Mouse (Mus musculus): Measurements from ENCODE around the gene Lrrc20. TPM values are rescaled to one million over a fixed set of nuclear protein-coding genes. Genes with fewer than 3 reads are reported as not detected.
A peak's percentile ranks its signal among the peaks of the same experiment; 100 is the strongest.
"Not testable (repeated sequence)": the region's sequence is repeated elsewhere in the genome, so short reads cannot be mapped to it uniquely, and the experiment has no call there.

The Lrrc20 gene
- total and polyA plus RNA-seq, 2 experiments from 2014 or later, result 9.7 to 19.6 TPM

DNA sequence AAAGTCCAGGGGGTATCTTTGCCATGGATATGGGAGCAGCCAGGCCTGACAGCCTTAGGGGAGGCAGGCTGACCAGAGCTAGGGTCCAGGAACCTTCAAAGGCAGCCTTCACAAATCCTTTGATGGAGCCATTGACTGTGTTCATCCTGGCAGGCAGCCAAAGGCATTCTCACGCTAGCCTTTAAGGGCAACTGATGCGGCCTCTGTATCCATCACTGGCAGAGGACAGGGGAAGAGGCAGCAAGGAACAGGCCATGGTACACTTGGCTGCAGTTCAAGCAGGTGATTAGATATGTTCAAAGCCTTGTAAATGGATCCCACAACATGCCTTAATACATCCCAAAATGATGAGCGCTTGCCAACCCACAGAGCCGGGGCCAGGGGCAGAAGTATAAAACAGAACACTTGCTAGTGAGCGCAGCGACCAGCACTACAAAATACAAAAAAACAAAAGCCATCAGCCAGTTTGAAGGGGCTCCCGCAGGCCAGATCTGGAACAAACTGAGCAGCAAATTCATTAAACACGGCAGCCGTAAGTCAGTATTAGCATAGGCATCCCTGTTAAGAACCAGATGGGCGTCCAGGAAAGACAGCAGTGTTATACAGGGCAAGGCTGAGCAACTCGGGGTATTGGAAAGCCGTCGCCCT, 100.6 kb downstream of the Lrrc20 start:
- H3K27ac ChIP-seq, result peak overlapping the region; percentile 51; the same call in 1 of the 2 replicates
- no peak overlapping the region for H3K4me3 ChIP-seq (ENCODE audit: low read length)
- no peaks in the 10 kb centered on the region for H3K36me3 ChIP-seq (ENCODE audit: insufficient read depth, low read length)
- ATAC-seq (peak; percentile 65), DNase-seq (ENCODE audit: low spot score) (peak; percentile 69)
- H3K9ac ChIP-seq (replicated peaks; ENCODE audit: low read length), result no peak overlapping the region
- WGBS, result 21% methylated on average over 13 of the region's 13 CpGs
- no peak for TF ChIP-seq CTCF (IDR thresholded peaks at IDR 0.05; ENCODE audit: low read depth)
- H3K4me2 ChIP-seq (ENCODE audit: low read depth, low read length), result no peak overlapping the region
- no peaks in the 10 kb centered on the region for H3K27me3 ChIP-seq (ENCODE audit: insufficient read depth, low read length)
- peaks cover 8% of the 10 kb centered on the region; the same call in 1 of the 2 replicates for H3K4me1 ChIP-seq (ENCODE audit: insufficient read depth, low read length)
- H3K9me3 ChIP-seq (ENCODE audit: low read length), result no peaks in the 10 kb centered on the region

DNA sequence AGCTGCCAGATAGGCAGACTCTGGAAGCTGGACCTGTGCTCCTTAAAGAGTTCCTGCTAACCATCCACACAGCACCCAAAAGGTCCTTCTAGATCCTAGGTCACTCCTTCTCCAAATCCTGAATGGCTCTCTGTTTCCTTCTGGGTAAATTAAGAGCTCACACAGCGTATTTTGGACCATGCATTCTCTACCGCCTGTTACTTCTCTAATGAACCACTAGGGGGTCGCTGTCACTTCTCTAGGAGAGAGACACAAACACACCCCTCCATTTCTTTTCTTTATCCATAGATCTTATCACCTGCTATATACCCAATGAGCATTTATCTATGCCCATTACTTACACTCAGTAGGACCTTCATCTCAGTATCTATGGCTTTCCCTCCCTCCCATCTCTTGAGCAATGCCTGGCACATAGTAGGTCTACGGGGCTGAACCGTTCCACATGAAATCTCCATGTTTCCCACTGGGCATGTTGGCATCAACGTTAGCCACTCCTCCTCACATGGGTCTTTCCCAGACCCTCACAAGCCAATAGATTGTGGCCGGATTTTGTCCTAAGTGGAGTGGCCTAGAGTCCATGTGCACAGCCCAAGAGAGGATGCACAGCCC, 111.7 kb downstream of the Lrrc20 start:
- no peak overlapping the region for H3K4me2 ChIP-seq (ENCODE audit: low read depth, low read length)
- H3K27ac ChIP-seq, result no peak overlapping the region
- 85% methylated on average over 7 of the region's 7 CpGs for WGBS
- H3K9ac ChIP-seq (replicated peaks; ENCODE audit: low read length), result no peak overlapping the region
- H3K4me3 ChIP-seq (ENCODE audit: low read length), result no peak overlapping the region
- peaks cover 7% of the 10 kb centered on the region for H3K4me1 ChIP-seq (ENCODE audit: insufficient read depth, low read length)
- H3K27me3 ChIP-seq (ENCODE audit: insufficient read depth, low read length), result no peaks in the 10 kb centered on the region
- ATAC-seq (no peak), DNase-seq (ENCODE audit: low spot score) (no peak)
- peak; percentile 26 for TF ChIP-seq CTCF (IDR thresholded peaks at IDR 0.05; ENCODE audit: low read depth)
- H3K36me3 ChIP-seq (ENCODE audit: insufficient read depth, low read length), result no peaks in the 10 kb centered on the region
- H3K9me3 ChIP-seq (ENCODE audit: low read length), result no peaks in the 10 kb centered on the region

DNA sequence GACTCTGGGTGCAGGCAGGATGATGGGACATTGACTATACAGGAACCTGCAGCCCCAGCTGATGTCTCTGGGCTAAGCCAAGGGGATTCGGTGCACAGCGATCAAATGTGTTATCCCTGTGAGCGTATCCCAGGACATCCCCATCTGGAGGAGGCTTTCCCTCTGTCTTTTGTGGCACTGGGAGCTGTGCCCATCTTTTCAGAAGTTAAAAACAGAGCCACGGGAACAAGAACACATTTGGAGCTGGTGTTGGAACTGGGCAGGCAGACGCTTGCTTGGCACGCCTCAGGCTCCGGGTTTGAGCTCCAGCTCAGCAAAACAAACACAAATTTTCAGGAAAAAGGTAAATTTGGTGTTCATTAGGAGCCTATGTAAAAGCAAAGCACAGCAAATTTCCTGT, 122.4 kb downstream of the Lrrc20 start:
- WGBS, result 47% methylated on average over 7 of the region's 7 CpGs
- ATAC-seq, result no peak

DNA sequence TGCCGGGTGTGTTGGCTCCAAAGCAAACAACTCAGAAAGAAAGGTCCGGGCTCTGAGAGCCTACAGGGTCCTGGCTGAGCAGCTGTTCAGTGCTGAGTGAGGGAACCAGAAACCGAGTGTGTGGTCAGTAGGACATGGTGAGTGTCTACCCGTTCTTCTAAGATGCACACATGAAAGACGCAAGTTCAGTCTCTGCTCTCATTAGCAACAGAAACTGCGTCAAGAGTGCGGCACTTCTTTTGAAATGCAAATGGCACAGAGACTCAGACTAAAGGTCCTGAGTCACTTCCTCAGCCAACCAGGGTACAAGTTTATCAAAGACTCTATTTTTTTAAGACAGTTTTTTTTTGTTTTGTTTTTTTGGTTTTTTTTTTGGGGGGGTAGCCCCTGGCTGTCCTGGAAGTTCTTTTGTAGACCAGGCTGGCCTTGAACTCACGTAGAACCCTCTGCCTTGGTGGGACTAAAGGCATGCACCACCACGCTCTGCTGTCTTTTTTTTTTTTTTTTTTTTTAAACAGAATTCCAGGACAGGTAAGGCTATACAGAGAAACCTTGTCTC, 124.0 kb downstream of the Lrrc20 start:
- DNase-seq (ENCODE audit: low spot score) (no peak), ATAC-seq (no peak)
- no peak overlapping the region for H3K4me3 ChIP-seq (ENCODE audit: low read length)
- no peak for TF ChIP-seq CTCF (IDR thresholded peaks at IDR 0.05; ENCODE audit: low read depth)
- 51% methylated on average over 9 of the region's 9 CpGs for WGBS
- no peaks in the 10 kb centered on the region for H3K4me1 ChIP-seq (ENCODE audit: insufficient read depth, low read length)
- H3K27me3 ChIP-seq (ENCODE audit: insufficient read depth, low read length), result 0 out of 2 replicates have a peak, but pooled peaks cover 3% of the 10 kb centered on the region
- no peaks in the 10 kb centered on the region for H3K36me3 ChIP-seq (ENCODE audit: insufficient read depth, low read length)
- no peak overlapping the region for H3K9ac ChIP-seq (replicated peaks; ENCODE audit: low read length)
- no peak overlapping the region for H3K4me2 ChIP-seq (ENCODE audit: low read depth, low read length)
- no peaks in the 10 kb centered on the region for H3K9me3 ChIP-seq (ENCODE audit: low read length)
- no peak overlapping the region for H3K27ac ChIP-seq

More for the DNA sequence above, 122.4 kb downstream of the Lrrc20 start:
- no peaks in the 10 kb centered on the region for H3K36me3 ChIP-seq (ENCODE audit: insufficient read depth, low read length)
- no peak for TF ChIP-seq CTCF (IDR thresholded peaks at IDR 0.05; ENCODE audit: low read depth)
- DNase-seq (ENCODE audit: low spot score), result peak; percentile 8
- H3K4me3 ChIP-seq (ENCODE audit: low read length), result no peak overlapping the region
- no peaks in the 10 kb centered on the region for H3K4me1 ChIP-seq (ENCODE audit: insufficient read depth, low read length)
- no peaks in the 10 kb centered on the region for H3K9me3 ChIP-seq (ENCODE audit: low read length)
- H3K9ac ChIP-seq (replicated peaks; ENCODE audit: low read length), result no peak overlapping the region
- no peak overlapping the region for H3K27ac ChIP-seq
- H3K4me2 ChIP-seq (ENCODE audit: low read depth, low read length), result no peak overlapping the region
- H3K27me3 ChIP-seq (ENCODE audit: insufficient read depth, low read length), result 0 out of 2 replicates have a peak, but pooled peaks cover 5% of the 10 kb centered on the region

DNA sequence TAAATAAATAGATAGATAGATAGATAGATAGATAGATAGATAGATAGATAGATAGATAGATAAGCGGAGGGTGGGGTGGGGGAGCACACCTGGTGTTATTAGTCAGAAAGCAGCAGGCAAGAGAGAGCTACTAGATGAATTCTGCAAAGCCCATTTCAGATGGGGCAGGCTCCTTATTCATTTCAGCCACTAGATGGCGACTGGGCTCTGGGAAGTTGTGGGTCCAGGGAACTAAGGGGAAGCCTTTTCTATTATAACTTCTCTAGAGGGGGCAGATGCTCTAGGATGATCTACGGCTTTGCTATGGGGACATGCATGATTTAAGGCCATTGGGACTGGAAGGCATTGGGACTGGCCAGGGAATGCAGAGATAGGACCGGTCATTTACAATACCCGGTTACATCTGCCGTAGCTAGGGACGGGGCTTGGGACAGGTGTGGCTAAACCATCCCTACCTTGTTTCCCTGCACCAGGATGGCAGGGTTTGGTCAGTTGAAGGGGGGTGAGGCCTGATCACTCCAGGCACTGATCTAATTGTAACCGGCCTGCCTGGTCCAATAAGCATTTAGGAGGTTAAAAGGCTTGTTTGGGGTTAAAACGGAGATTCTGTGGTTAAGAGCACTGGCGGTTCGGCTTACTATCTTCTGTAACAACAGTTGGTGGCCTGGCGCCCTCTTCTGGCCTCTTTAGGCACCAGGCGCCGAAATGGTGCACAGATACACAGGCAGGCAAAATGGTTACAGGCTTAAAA, 126.9 kb downstream of the Lrrc20 start:
- Histone ChIP-seq H3K4me3 (ENCODE audit: low read length) (no peak overlapping the region), H3K27me3 (ENCODE audit: insufficient read depth, low read length) (no peaks in the 10 kb centered on the region), H3K36me3 (ENCODE audit: insufficient read depth, low read length) (no peaks in the 10 kb centered on the region), H3K4me1 (ENCODE audit: insufficient read depth, low read length) (no peaks in the 10 kb centered on the region), H3K4me2 (ENCODE audit: low read depth, low read length) (peak overlapping the region; percentile 44), H3K27ac (no peak overlapping the region), H3K9me3 (ENCODE audit: low read length) (no peaks in the 10 kb centered on the region), H3K9ac (replicated peaks; ENCODE audit: low read length) (no peak overlapping the region)
- 12% methylated on average over 14 of the region's 14 CpGs for WGBS
- peak; percentile 82 for ATAC-seq
- DNase-seq (ENCODE audit: low spot score), result peak; percentile 92
- peak; percentile 84 for TF ChIP-seq CTCF (IDR thresholded peaks at IDR 0.05; ENCODE audit: low read depth)

DNA sequence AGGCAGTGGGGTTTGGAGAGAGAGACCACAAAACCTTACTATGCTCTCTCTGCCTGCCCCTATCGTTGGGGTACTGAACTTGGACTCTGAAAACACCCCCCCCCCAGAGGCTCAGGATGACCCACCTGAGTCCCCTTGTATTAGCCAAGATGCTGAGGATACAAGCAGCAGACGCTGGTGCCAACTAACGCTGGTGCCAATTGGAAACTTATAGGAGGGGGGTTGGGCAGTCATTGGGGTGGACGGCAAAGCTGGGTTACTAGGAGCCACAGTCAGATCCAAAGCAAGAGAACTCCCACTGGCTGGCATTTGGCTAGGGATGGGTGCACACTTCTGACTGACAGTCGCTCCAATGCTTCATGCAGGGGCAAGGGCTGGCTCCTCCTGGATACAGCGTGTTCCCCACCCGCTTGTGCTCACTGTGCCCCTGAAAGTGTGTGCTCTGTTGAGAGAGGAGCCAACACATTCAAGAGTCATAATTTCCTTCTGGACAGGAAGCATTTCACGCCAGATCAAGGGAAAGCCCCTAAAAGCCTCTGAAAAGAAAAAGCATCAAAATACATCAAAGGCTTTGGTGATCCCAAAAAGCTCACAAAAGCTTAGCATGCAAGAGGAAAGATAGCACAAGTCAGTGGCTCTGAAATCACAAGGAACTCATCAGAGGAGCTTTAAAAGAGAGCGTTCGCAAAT, 128.9 kb downstream of the Lrrc20 start:
- Histone ChIP-seq H3K9ac (replicated peaks; ENCODE audit: low read length) (no peak overlapping the region), H3K9me3 (ENCODE audit: low read length) (no peaks in the 10 kb centered on the region), H3K4me2 (ENCODE audit: low read depth, low read length) (no peak overlapping the region), H3K4me1 (ENCODE audit: insufficient read depth, low read length) (no peaks in the 10 kb centered on the region), H3K4me3 (ENCODE audit: low read length) (no peak overlapping the region), H3K27ac (no peak overlapping the region), H3K27me3 (ENCODE audit: insufficient read depth, low read length) (no peaks in the 10 kb centered on the region), H3K36me3 (ENCODE audit: insufficient read depth, low read length) (no peaks in the 10 kb centered on the region)
- no peak for DNase-seq (ENCODE audit: low spot score)
- 62% methylated on average over 10 of the region's 10 CpGs for WGBS
- no peak for ATAC-seq
- no peak for TF ChIP-seq CTCF (IDR thresholded peaks at IDR 0.05; ENCODE audit: low read depth)

DNA sequence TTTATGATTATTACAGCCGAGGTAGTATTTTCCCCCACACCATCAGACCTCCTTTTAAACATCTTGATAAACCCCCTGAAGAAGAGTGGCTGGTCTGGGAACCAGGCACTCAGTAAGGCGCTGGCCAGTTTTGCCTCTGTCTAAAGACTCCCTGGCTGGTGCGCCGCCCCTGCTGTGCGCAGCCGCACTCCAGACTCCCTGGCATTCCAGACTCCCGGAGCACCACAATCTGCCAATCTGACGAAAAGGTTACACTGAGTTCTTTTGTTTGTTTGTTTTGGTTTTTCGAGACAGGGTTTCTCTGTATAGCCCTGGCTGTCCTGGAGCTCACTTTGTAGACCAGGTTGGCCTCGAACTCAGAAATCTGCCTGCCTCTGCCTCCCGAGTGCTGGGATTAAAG, 129.8 kb downstream of the Lrrc20 start:
- H3K27me3 ChIP-seq (ENCODE audit: insufficient read depth, low read length); H3K4me2 ChIP-seq (ENCODE audit: low read depth, low read length); H3K27ac ChIP-seq; H3K4me3 ChIP-seq (ENCODE audit: low read length); H3K9me3 ChIP-seq (ENCODE audit: low read length); H3K4me1 ChIP-seq (ENCODE audit: insufficient read depth, low read length); H3K36me3 ChIP-seq (ENCODE audit: insufficient read depth, low read length); H3K9ac ChIP-seq (replicated peaks; ENCODE audit: low read length); DNase-seq (ENCODE audit: low spot score); ATAC-seq: not testable (repeated sequence)
- WGBS, result 60% methylated on average over 11 of the region's 11 CpGs

Measured in hindbrain, postnatal 0 days (tissue).